Mouse (Mus musculus) C2C12 (cell line): ENCODE results near the gene Nsl1. TPM values are rescaled to one million over a fixed set of nuclear protein-coding genes. Genes with fewer than 3 reads are reported as not detected.

Experiments
- H3K27me3 ChIP-seq: one replicate; pipeline ENCODE4 v1.6.1; 2011; ENCODE audit not compliant: control insufficient read depth, insufficient read depth, insufficient read length
- H3K36me3 ChIP-seq: one replicate; pipeline ENCODE4 v1.6.1; 2011; ENCODE audit not compliant: control insufficient read depth, insufficient read depth
- H3K4me3 ChIP-seq: one replicate; pipeline ENCODE4 v1.5.1; 2011; ENCODE audit warnings: mild to moderate bottlenecking, control low read depth; ENCODE audit not compliant: poor library complexity, insufficient read depth, severe bottlenecking
- H3K79me2 ChIP-seq: one replicate; pipeline ENCODE4 v1.6.1; 2011; ENCODE audit not compliant: control insufficient read depth, insufficient read depth
- H3K79me3 ChIP-seq: one replicate; pipeline ENCODE4 v1.6.1; 2011; ENCODE audit warnings: low read depth, control low read depth
- H3ac ChIP-seq: one replicate; pipeline ENCODE3; 2011; ENCODE audit warnings: low read depth; ENCODE audit not compliant: control insufficient read depth, insufficient read length
- CEBPB ChIP-seq: IDR thresholded peaks from one replicate; pipeline ENCODE4 v1.6.1; 2011; ENCODE audit warnings: low read depth, mild to moderate bottlenecking, control low read depth, moderate library complexity
- CTCF ChIP-seq: IDR thresholded peaks from one replicate; pipeline ENCODE4 v1.5.1; 2011; ENCODE audit not compliant: control insufficient read depth, insufficient read depth, insufficient read length
- FOSL1 ChIP-seq: IDR thresholded peaks from one replicate; pipeline ENCODE4 v1.8.0; 2011; ENCODE audit warnings: mild to moderate bottlenecking, low read length; ENCODE audit not compliant: poor library complexity, insufficient read depth, severe bottlenecking
- MAX ChIP-seq: IDR thresholded peaks from one replicate; pipeline ENCODE4 v1.6.1; 2011; ENCODE audit warnings: mild to moderate bottlenecking, control low read depth
- MYOD1 ChIP-seq: IDR thresholded peaks from one replicate; pipeline ENCODE4 v1.6.1; 2011; ENCODE audit warnings: low read depth; ENCODE audit not compliant: control insufficient read depth, insufficient read length
- MYOG ChIP-seq: IDR thresholded peaks from one replicate; pipeline ENCODE4 v1.6.1; 2011; ENCODE audit not compliant: control insufficient read depth, insufficient read length; ENCODE audit errors: extremely low read depth
- USF1 ChIP-seq: IDR thresholded peaks from one replicate; pipeline ENCODE4 v1.6.1; 2011; ENCODE audit warnings: low read depth, mild to moderate bottlenecking, control low read depth, moderate library complexity
- polyA plus RNA-seq: library from polyadenylated mRNA; unstranded; fragments of >200 nt; fragmentation: generic; extraction: Trizol; gene quantifications from one replicate; pipeline ENCODE4 v1.2.1, GENCODE M21; 2012; ENCODE audit warnings: missing spikeins

Nsl1 gene
- polyA plus RNA-seq, 1 experiment = 9.4 TPM

DNA sequence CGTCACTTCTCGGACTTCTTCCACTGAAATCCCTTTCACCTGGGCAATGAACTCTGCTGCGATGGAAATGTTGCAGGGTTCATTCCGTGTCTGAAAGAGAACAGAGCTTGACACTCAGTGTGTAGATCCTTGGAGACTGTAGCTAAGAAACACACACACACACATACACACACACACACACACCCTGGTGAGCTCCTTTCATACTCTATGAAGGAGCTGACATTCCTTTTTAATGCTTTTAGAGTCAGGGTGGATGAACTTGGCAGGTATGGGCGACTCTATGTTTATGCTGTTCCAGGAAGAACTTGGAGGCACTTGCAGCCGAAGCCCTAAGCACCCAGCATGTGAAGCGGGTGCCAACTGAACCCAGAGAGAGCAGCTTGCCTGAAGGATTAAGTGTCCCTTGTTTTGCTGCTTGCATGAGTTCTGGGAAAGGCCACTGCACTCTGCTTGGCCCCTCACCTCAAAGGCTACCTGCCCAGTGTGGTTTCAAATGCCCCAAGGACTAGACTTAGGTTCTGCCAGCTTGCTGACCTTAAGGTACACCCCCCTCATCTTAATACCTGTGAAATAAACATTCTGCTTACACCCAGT, 16.5 kb upstream of the Nsl1 start:
- Histone ChIP-seq H3K27me3 (no peaks in the 10 kb centered on the region), H3K79me3 (no peaks in the 10 kb centered on the region), H3K79me2 (no peaks in the 10 kb centered on the region), H3K36me3 (no peaks in the 10 kb centered on the region), H3K4me3 (no peak overlapping the region), H3ac (no peak overlapping the region)
- TF ChIP-seq CTCF (no peak), MAX (no peak)

DNA sequence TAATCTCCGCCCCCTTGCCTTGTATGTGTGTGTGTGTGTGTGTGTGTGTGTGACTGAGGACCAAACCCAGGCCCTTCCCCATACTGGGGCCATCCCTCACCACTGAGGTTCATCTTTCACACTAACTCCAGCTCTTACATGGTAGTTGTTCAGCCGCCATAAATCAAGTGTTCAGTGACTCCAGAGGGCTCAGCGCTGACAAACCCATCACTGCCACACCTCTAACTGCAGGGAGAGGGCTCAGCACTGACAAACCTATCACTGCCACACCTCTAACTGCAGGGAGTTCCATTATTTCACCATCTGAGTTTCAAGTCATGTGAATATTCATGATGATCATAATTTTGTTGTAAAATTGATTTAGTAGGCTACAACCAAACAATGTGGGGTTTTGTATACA, 9.3 kb upstream of the Nsl1 start:
- no peaks in the 10 kb centered on the region for H3K79me3 ChIP-seq
- no peaks in the 10 kb centered on the region for H3K79me2 ChIP-seq
- TF ChIP-seq MYOD1 (no peak), CTCF (no peak)
- H3K4me3 ChIP-seq = no peak overlapping the region
- no peaks in the 10 kb centered on the region for H3K36me3 ChIP-seq
- H3K27me3 ChIP-seq = no peaks in the 10 kb centered on the region
- no peak overlapping the region for H3ac ChIP-seq

DNA sequence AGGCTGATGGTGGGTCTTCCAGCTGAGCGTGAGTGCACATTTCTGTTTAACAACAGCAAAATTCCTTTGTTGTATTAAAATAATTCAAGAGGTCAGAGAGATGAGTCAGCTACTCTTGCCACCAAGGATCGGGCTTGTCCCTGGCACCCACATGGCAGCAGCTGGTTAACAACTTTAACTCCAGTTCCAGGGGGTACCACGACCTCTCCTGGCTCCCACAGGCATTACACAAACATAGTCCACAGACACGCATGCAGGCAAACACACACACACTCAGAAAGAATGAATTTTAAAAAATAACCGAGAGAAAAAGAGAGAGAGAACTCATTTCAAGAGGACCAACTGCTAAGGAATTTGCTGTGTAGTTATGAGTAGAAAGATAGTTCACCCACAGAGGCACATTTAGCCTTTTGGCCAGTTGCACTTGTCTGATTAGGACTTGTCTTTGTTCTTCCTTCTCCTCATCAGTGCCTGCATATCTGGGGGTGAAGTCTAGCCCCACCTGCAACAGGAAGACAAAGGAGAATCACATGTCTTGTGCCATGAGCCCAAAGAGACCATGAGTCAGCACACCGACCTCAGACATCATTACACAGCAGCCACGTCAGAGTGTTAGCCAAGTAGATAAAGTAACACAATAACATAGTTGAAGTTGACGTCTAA, 7.8 kb upstream of the Nsl1 start:
- no peak overlapping the region for H3ac ChIP-seq
- H3K36me3 ChIP-seq = no peaks in the 10 kb centered on the region
- H3K27me3 ChIP-seq = no peaks in the 10 kb centered on the region
- no peaks in the 10 kb centered on the region for H3K79me2 ChIP-seq
- H3K79me3 ChIP-seq = no peaks in the 10 kb centered on the region
- peak; percentile 39 for TF ChIP-seq MAX
- TF ChIP-seq MYOG = no peak
- TF ChIP-seq CTCF = peak; percentile 30
- no peak for TF ChIP-seq USF1
- peak; percentile 35 for TF ChIP-seq MYOD1
- no peak overlapping the region for H3K4me3 ChIP-seq

DNA sequence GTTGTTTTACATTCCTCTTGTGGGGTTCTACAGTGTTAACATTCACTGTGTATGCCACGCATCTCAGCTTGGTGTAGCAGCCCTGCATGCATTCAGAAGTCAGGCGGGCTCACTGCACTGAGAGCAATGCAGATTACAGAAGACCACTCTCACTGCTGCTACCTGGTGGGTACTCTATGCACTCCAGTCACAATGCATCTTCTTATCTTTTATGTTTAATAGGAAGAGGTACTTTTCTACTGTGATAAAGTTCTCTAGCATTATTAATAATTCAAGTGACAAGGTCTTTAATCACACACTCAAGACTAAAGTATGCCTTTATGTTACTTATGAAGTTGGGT, 7.3 kb upstream of the Nsl1 start:
- no peak overlapping the region for H3K4me3 ChIP-seq
- H3ac ChIP-seq = no peak overlapping the region
- no peaks in the 10 kb centered on the region for H3K36me3 ChIP-seq
- no peaks in the 10 kb centered on the region for H3K79me3 ChIP-seq
- H3K79me2 ChIP-seq = no peaks in the 10 kb centered on the region
- no peaks in the 10 kb centered on the region for H3K27me3 ChIP-seq
- TF ChIP-seq MYOD1 (no peak), MAX (no peak), MYOG (no peak), USF1 (no peak), CTCF (no peak), CEBPB (no peak)

DNA sequence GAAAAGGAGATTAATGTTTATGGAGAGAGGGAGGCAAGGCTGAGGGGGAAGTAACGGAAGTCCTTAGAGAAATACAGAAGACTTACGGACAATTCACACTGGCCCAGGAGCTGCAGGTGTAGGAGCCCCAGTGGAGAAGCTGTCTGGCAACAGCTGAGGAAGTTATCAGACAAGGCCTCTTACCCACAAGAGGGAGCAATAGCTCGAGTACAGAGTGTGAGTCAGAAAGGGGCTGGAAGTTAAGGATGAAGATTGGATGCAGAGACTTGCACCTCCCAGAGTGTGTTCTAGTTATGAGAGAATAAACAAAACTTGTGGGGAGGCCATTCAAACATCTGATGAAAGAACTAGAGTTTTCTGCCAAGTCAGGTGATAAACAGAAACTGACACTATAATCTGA, 5.4 kb upstream of the Nsl1 start:
- TF ChIP-seq USF1 = no peak
- no peak for TF ChIP-seq MYOG
- TF ChIP-seq MAX = no peak
- TF ChIP-seq FOSL1 = no peak
- TF ChIP-seq CTCF = no peak
- TF ChIP-seq MYOD1 = no peak
- TF ChIP-seq CEBPB = no peak
- no peaks in the 10 kb centered on the region for H3K36me3 ChIP-seq
- H3K27me3 ChIP-seq = no peaks in the 10 kb centered on the region
- no peaks in the 10 kb centered on the region for H3K79me3 ChIP-seq
- peaks cover 4% of the 10 kb centered on the region for H3K79me2 ChIP-seq
- no peak overlapping the region for H3ac ChIP-seq
- no peak overlapping the region for H3K4me3 ChIP-seq

DNA sequence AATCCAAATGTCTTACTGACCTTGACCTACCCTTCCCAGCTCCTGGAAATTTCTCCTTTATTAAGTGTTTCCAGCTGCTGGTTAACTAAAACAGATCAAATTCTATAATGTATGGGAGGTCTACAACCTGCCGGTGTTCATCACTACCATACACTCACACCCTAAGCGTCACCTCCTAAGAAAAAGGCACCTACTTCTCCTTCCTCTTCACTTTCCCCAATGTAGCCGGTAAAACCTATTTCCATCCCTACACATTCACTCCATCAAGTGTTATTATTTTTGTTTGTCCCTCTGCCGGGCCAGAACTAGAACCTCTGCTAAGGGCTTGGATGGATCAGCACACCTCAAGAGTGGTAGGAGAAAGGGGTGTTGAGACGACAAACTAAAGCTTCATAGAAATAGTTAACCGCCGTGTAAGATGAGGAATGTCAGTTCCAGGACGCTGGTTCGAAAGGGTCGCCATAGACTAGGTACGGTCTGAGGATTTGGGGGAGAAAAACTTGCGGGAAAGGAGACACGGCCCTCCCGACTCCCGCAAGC, 501 bp upstream of the Nsl1 start:
- Histone ChIP-seq H3K79me3 (peaks cover 34% of the 10 kb centered on the region), H3K79me2 (peaks cover 49% of the 10 kb centered on the region), H3K4me3 (peak overlapping the region; percentile 84), H3ac (peak overlapping the region; percentile 79), H3K27me3 (no peaks in the 10 kb centered on the region), H3K36me3 (peaks cover 23% of the 10 kb centered on the region)
- no peak for TF ChIP-seq MYOG
- no peak for TF ChIP-seq MAX
- no peak for TF ChIP-seq CEBPB
- no peak for TF ChIP-seq CTCF
- TF ChIP-seq FOSL1 = no peak
- no peak for TF ChIP-seq MYOD1
- no peak for TF ChIP-seq USF1

DNA sequence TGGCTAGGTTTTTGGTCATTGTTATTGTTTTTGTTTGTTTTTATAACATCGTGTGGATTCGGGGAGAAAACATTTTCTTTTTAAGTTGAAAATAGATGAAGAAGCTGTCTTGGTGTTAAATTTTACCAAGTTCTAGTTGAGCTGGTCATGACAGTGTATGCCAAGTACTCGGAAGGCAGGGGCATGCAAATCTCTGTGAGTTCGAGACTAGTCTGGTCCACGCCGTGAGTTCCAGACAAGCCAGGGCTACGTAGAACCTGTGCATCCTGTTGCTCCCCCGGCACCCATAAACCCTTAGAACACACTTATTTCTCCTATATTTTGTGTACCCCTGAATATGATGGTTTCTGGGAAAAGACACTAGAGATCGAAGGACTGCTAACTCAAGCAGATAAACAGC, 888 bp downstream of the Nsl1 start:
- peaks cover 43% of the 10 kb centered on the region for H3K79me3 ChIP-seq
- peak overlapping the region; percentile 84 for H3K4me3 ChIP-seq
- no peak for TF ChIP-seq MYOD1
- TF ChIP-seq CEBPB = no peak
- H3K36me3 ChIP-seq = peaks cover 34% of the 10 kb centered on the region
- peak overlapping the region; percentile 92 for H3ac ChIP-seq
- no peaks in the 10 kb centered on the region for H3K27me3 ChIP-seq
- peaks cover 60% of the 10 kb centered on the region for H3K79me2 ChIP-seq
